Mouse (Mus musculus): ENCODE data around the gene Fgf8.
A peak's percentile ranks its signal among the peaks of the same experiment; 100 is the strongest.

The Fgf8 gene

GRCm38 (mm10) chr19:45748691-45749242 lies 6.1 kb upstream of the Fgf8 start:
- peak; percentile 50 for DNase-seq (ENCODE audit: low spot score)

GRCm38 (mm10) chr19:45748206-45748605 lies 5.5 kb upstream of the Fgf8 start:
- DNase-seq (ENCODE audit: low spot score), result no peak

- DNase-seq (ENCODE audit: low spot score), result peak; percentile 78
Measured at GRCm38 (mm10) chr19:45747028-45747867, 4.5 kb upstream of the Fgf8 start.

GRCm38 (mm10) chr19:45746153-45747020 lies 3.7 kb upstream of the Fgf8 start:
- DNase-seq (ENCODE audit: low spot score), result peak; percentile 75

GRCm38 (mm10) chr19:45745344-45746152 lies 2.8 kb upstream of the Fgf8 start:
- DNase-seq (ENCODE audit: low spot score), result no peak

GRCm38 (mm10) chr19:45743619-45744018 lies 904 bp upstream of the Fgf8 start:
- no peak for DNase-seq (ENCODE audit: low spot score)

DNA sequence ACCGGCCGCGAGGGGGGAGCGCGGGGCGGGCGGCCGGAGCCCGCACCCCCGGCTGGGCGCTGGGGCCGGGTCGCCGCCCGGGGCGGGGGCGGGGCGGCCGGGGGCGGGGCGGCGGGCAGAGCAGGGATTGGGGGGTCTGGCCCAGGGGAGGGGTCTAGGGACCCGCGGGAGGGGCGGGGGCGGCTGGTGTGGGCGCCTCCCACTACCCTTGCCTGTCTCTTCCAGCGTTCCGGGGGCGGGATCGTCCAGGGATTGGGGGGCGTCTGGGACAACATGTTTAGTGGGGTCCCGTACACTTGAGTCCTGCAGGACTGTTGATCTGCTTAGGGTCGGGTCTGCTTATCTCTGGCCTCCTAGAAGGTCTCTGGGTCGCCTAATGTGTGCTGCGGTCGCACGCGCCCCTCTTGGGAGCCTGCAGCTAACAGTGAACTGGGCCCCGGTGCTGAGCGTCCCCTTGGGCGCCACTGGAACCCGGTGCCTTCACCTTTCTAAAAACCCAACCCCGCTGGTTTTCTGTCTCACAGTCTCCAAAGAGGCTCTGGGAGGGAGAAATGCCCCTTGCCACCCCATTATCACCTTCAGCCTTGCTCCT lies 365 bp upstream of the Fgf8 start:
- DNase-seq (ENCODE audit: low spot score), result no peak

DNA sequence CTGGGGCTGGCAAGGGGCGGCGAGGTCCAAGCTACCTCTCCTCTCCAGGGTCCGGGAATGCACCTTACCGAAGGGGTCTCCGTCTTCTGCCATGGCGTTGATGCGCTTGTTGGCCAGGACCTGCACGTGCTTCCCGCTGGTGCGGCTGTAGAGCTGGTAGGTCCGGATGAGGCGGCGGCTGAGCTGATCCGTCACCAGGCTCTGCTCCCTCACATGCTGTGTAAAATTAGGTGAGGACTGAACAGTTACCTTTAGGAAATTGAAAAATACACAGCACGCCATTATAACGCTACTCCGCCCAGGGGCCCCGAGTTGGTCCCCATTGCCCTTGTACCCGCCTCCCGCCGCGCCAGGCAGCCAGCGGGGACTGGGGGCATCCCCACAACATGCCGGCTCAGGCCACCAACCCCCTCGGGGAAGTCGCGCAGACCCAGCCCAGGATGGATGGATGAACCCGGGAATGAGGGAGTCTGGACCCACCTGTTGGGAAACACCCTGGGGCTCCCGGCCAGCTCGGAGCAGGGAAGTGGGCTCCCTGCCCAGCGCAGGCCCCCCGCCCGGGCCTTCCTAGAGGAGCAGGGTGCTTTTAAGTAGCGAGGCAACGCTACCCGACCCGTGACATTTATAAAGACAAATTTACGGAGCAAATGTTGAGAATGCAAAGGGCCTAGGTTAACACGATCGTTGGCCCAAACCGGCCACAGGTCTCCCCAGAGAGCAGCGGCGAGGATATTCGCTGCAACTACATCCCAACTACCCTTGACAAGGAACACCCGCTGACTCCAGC lies 1.1 kb downstream of the Fgf8 start:
- no peak for DNase-seq (ENCODE audit: low spot score)

DNA sequence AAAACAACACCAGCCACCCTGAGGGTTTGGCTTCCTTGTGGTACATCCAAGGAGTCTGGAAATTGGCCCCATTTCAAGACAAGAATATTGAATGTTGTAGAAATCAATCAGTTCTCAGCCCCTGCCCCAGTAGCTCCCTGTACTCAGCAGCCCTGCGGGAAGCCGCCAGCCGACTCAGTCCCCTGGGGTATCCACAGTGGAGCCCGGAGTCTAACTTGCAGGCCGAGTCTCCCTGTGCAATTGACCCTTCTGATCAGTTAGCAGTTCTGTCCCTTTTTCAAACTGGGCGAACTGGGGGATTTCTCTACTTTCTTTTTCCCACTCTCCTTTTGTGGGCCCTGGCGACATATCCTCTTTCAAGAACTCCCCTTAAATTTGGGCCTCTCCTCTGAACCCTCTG lies 1.9 kb downstream of the Fgf8 start:
- DNase-seq (ENCODE audit: low spot score), result no peak

DNA sequence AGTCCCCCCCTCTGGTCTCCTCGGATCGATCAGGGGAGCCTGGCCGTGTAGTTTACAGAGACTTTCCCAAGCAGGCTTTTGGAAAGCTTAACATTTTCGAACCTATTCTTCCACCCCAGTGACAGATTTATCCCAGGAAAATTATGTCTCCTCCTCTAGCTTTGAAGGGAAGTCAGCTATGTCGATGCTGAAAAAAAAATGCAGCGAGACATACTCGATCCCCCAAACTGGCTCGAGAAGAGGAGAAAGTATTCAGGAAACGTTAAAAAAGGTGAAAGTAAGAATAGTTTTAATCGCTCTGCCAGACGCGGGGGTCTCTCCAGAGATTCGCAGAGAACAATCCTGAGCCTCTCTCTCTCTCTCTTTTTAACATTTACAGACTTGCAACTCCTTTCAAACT lies 2.5 kb downstream of the Fgf8 start:
- no peak for DNase-seq (ENCODE audit: low spot score)

GRCm38 (mm10) chr19:45738521-45738920 lies 4.2 kb downstream of the Fgf8 start:
- no peak for DNase-seq (ENCODE audit: low spot score)

- DNase-seq (ENCODE audit: low spot score), result no peak
Measured at GRCm38 (mm10) chr19:45737846-45738484, 4.8 kb downstream of the Fgf8 start.

DNA sequence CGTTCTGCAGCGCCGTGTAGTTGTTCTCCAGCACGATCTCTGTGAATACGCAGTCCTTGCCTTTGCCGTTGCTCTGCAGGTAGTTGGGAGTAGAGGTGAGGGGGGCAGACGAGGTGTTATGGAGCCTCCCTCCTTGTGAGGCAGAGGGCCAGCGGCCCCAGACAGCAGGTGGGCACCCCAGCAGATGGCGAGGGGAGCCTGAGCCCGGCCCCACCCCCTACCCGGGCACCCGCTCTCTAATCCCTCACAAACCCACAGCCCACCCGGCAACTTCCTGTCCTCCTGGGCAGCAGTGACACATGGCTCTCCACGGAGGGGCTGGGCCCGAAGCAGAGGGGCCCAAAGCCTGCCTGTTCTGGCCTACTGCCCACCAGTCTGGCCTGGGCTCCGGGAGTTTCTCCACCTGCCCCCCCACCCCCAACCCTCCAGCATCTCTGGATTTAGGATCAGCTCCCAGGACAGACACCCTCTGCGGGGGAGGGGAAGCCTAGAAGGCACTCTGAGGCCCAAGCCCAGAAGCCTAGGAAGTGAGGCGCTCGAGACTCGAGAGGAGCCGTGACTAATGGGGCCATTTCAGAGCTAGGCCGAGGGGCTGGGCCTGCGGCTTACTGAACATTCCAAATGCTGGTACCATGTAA lies 5.4 kb downstream of the Fgf8 start:
- DNase-seq (ENCODE audit: low spot score), result no peak

DNA sequence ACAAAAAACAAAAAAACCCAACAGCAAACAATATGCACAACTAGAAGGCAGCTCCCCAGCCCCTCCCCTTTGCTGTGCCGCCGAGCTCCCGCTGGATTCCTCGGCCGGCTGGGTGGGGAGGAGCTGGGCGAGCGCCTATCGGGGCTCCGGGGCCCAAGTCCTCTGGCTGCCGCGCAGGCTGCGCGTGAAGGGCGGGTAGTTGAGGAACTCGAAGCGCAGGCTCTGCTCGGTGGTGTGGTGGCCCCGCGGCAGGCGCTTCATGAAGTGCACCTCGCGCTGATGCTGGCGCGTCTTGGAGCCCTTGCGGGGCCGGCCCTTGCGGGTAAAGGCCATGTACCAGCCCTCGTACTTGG lies 5.9 kb downstream of the Fgf8 start:
- DNase-seq (ENCODE audit: low spot score), result peak; percentile 36

DNA sequence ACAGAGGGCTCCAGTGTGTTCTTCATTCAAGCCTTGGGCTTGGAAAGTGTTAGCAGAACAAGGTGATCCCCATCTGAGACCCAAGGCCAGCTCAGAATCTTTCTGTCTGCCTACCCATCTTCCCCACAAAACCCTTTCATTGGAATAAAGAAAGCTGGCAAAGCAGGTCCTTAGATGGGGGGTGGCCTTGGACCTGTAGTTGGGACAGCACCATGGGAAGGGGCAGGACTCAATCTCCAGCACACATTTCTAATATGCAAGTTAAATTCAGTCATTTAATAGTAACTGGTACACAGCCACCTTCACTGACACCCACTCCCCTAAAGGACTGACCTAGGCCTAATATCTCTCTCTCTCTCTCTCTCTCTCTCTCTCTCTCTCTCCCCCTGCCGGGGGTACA lies 6.5 kb downstream of the Fgf8 start:
- no peak for DNase-seq (ENCODE audit: low spot score)

DNA sequence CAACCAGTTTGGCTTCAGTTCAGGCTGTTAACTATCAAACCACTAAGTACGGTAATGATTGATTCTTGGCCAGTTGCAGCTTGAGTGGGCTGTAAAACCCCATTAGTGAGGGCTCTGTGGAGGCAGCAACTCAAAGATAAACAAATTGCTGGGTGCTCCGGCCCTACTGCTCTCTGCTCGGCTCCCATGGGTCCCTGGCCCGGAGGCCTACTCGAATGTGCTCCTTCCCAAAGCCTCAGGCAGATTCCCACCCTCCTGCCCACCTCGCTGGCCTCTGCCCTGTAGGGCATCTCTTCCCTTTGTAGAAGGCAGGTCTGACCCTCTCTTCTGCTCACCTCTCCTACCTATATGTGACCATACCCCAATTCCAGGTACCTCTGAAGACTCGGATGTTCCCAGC lies 8.0 kb downstream of the Fgf8 start:
- no peak for DNase-seq (ENCODE audit: low spot score)

GRCm38 (mm10) chr19:45734191-45734590 lies 8.5 kb downstream of the Fgf8 start:
- no peak for DNase-seq (ENCODE audit: low spot score)

DNA sequence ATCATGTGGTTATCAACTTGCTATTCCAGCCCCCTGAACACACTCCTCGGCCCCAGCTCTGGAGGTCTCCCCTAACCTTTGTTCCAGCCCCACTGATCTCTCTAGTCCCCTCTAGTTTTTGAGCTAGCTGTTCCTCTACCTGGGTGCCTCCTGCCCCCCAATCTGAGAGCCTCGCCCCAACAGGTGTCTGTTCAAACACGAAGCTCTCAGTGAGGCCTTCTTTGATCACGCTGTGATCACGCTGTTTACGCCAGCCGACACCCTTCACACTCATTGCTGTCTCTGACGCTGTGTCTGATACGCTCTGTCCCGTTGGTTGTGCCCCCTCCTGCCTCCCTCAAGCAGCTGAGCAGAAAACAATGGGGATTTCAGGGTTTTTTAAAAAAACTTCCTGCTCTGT lies 9.2 kb downstream of the Fgf8 start:
- DNase-seq (ENCODE audit: low spot score), result no peak

- DNase-seq (ENCODE audit: low spot score), result no peak
Measured at GRCm38 (mm10) chr19:45731658-45732057, 11.1 kb downstream of the Fgf8 start.

DNA sequence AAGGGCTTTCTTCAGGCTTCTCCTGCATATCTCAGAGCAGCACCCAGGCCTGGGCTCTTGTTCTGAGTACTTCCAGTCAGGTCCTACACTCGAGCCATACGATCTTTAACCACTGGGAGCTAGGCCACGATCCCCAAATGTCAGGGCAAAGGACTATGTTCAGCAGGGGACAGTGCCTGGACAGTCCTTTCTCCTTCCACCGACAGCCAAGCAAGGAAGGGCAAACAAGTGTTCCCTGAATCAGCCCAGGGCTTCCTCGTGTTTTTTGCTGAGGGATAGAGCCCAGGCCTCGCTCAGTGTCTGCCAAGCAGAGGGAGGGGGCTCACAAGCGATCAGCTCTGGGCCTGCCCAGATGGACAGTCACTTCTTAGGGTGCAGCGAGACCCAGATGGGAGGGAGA lies 12.7 kb downstream of the Fgf8 start:
- DNase-seq (ENCODE audit: low spot score), result no peak

Measured in T-cell, adult 2 months (primary cell).